Comparison of ENCODE assay signal across 28 mouse cellular contexts in genomic region chr7:105387696-105388095, GRCm38 (mm10). TPM values are rescaled to one million over a fixed set of nuclear protein-coding genes. Genes with fewer than 3 reads are reported as not detected.
DNase-seq lines count a peak whose midpoint lies in the region; ATAC-seq and TF ChIP-seq lines count a peak whose summit lies in the region.
"Had no signal": no experiment of that assay in that cellular context is flagged by ENCODE, and none has a peak within 500 bp of the region (broad histone marks: within the 10 kb centered on the region; RNA-seq: fewer than 3 reads in every experiment).

No protein-coding gene starts in this region.

- peak; percentile 64 for ATAC-seq in liver, postnatal 0 days
- no peak for ATAC-seq in liver, embryonic 11.5 days (replicated peaks; ENCODE audit: low FRiP score)
- peak; percentile 77 for ATAC-seq in granulocyte monocyte progenitor cell, adult 5-6 weeks (replicated peaks; ENCODE audit: poor library complexity, severe bottlenecking)
- ATAC-seq in megakaryocyte progenitor cell, adult 5-6 weeks (replicated peaks; ENCODE audit: poor library complexity), result peak; percentile 80
- ATAC-seq in forebrain, embryonic 12.5 days (ENCODE audit: low FRiP score), result no peak
- ATAC-seq in midbrain, embryonic 15.5 days (replicated peaks), result no peak
- ATAC-seq: forebrain, embryonic 13.5 days; forebrain, embryonic 15.5 days; forebrain, postnatal 0 days had no signal

- 75% methylated on average over 2 of the region's 2 CpGs for WGBS in liver, postnatal 0 days (ENCODE audit: insufficient replicate concordance)
- 88% methylated on average over 2 of the region's 2 CpGs for WGBS in liver, embryonic 11.5 days
- 90% methylated on average over 2 of the region's 2 CpGs for WGBS in forebrain, embryonic 12.5 days
- 99% methylated on average over 2 of the region's 2 CpGs for WGBS in midbrain, embryonic 15.5 days

- no peaks in the 10 kb centered on the region for H3K9me3 ChIP-seq in liver, postnatal 0 days (ENCODE audit: low read length)
- no peaks in the 10 kb centered on the region for H3K9me3 ChIP-seq in liver, embryonic 11.5 days (ENCODE audit: control insufficient read depth, low read length)
- H3K9me3 ChIP-seq in forebrain, embryonic 12.5 days, result no peaks in the 10 kb centered on the region
- H3K9me3 ChIP-seq in midbrain, embryonic 15.5 days, result no peaks in the 10 kb centered on the region
- H3K9me3 ChIP-seq: embryonic facial prominence, embryonic 10.5 days; embryonic facial prominence, embryonic 12.5 days; forebrain, embryonic 13.5 days; forebrain, embryonic 15.5 days had no signal

- H3K36me3 ChIP-seq in liver, postnatal 0 days (replicated peaks; ENCODE audit: insufficient read depth, low read length), result peaks cover 68% of the 10 kb centered on the region
- peaks cover 28% of the 10 kb centered on the region for H3K36me3 ChIP-seq in liver, embryonic 11.5 days (ENCODE audit: control insufficient read depth, insufficient read depth, low read length)
- H3K36me3 ChIP-seq in forebrain, embryonic 12.5 days (replicated peaks), result peaks cover 70% of the 10 kb centered on the region
- H3K36me3 ChIP-seq in midbrain, embryonic 15.5 days (replicated peaks), result peaks cover 51% of the 10 kb centered on the region

- H3K4me1 ChIP-seq in liver, postnatal 0 days (ENCODE audit: insufficient read depth), result 0 out of 2 replicates have a peak, but pooled peaks cover 4% of the 10 kb centered on the region
- no peaks in the 10 kb centered on the region for H3K4me1 ChIP-seq in liver, embryonic 11.5 days (replicated peaks; ENCODE audit: control insufficient read depth, insufficient read depth, low read length)
- H3K4me1 ChIP-seq in forebrain, embryonic 12.5 days, result no peaks in the 10 kb centered on the region
- H3K4me1 ChIP-seq in midbrain, embryonic 15.5 days, result no peaks in the 10 kb centered on the region
- H3K4me1 ChIP-seq: embryonic facial prominence, embryonic 10.5 days; embryonic facial prominence, embryonic 12.5 days; forebrain, embryonic 13.5 days; forebrain, embryonic 15.5 days had no signal

- no peak overlapping the region for H3K9ac ChIP-seq in liver, postnatal 0 days (replicated peaks)
- no peak overlapping the region for H3K9ac ChIP-seq in liver, embryonic 11.5 days (ENCODE audit: low read depth, low read length)
- no peak overlapping the region for H3K9ac ChIP-seq in forebrain, embryonic 12.5 days
- no peak overlapping the region for H3K9ac ChIP-seq in midbrain, embryonic 15.5 days
- H3K9ac ChIP-seq: embryonic facial prominence, embryonic 12.5 days; forebrain, embryonic 13.5 days; forebrain, embryonic 15.5 days; forebrain, postnatal 0 days had no signal

- no peak overlapping the region for H3K27ac ChIP-seq in liver, postnatal 0 days (ENCODE audit: low read depth)
- H3K27ac ChIP-seq in liver, embryonic 11.5 days (ENCODE audit: low read depth, low read length), result no peak overlapping the region
- H3K27ac ChIP-seq in forebrain, embryonic 12.5 days, result no peak overlapping the region
- no peak overlapping the region for H3K27ac ChIP-seq in midbrain, embryonic 15.5 days
- H3K27ac ChIP-seq: embryonic facial prominence, embryonic 10.5 days; embryonic facial prominence, embryonic 12.5 days; forebrain, embryonic 13.5 days; forebrain, embryonic 15.5 days had no signal

- no peak overlapping the region for H3K4me2 ChIP-seq in liver, postnatal 0 days (ENCODE audit: low read depth, low read length)
- H3K4me2 ChIP-seq in liver, embryonic 11.5 days, result no peak overlapping the region
- H3K4me2 ChIP-seq in forebrain, embryonic 12.5 days, result no peak overlapping the region
- H3K4me2 ChIP-seq in midbrain, embryonic 15.5 days, result no peak overlapping the region
- H3K4me2 ChIP-seq: embryonic facial prominence, embryonic 12.5 days; forebrain, embryonic 13.5 days; forebrain, embryonic 15.5 days had no signal

- TF ChIP-seq CTCF in liver, postnatal 0 days (IDR thresholded peaks at IDR 0.05; ENCODE audit: low read depth), result no peak

- no peak for TF ChIP-seq EP300 in liver, postnatal 0 days (IDR thresholded peaks at IDR 0.05; ENCODE audit: low read depth)

- no peak overlapping the region for H3K4me3 ChIP-seq in liver, postnatal 0 days (ENCODE audit: low read depth, low read length)
- H3K4me3 ChIP-seq in liver, embryonic 11.5 days (ENCODE audit: low read depth, low read length), result no peak overlapping the region
- H3K4me3 ChIP-seq in forebrain, embryonic 12.5 days (replicated peaks), result no peak overlapping the region
- no peak overlapping the region for H3K4me3 ChIP-seq in midbrain, embryonic 15.5 days
- H3K4me3 ChIP-seq: embryonic facial prominence, embryonic 10.5 days; embryonic facial prominence, embryonic 12.5 days; forebrain, embryonic 13.5 days; forebrain, embryonic 15.5 days had no signal

- DNase-seq in liver, postnatal 0 days, result no peak
- DNase-seq in liver, embryonic 11.5 days (ENCODE audit: low spot score), result no peak
- no peak for DNase-seq in frontal cortex, postnatal 10 days (ENCODE audit: low spot score in 2 of 2)
- DNase-seq: adrenal gland, adult 2 months; adrenal gland, postnatal 10 days; adrenal gland, postnatal 25 days; cerebellum, adult 11 months; cerebellum, adult 18-20 months; cerebellum, adult 8-10 months; cerebellum, adult 9-11 months; cerebellum, postnatal 14 days; cerebellum, postnatal 36 days; forebrain, postnatal 0 days had no signal

- no peaks in the 10 kb centered on the region for H3K27me3 ChIP-seq in liver, postnatal 0 days (ENCODE audit: insufficient read depth, low read length)
- H3K27me3 ChIP-seq in liver, embryonic 11.5 days (replicated peaks; ENCODE audit: control insufficient read depth, insufficient read depth, low read length), result no peaks in the 10 kb centered on the region
- no peaks in the 10 kb centered on the region for H3K27me3 ChIP-seq in forebrain, embryonic 12.5 days
- H3K27me3 ChIP-seq in midbrain, embryonic 15.5 days (replicated peaks), result no peaks in the 10 kb centered on the region
- H3K27me3 ChIP-seq: embryonic facial prominence, embryonic 12.5 days; forebrain, embryonic 13.5 days; forebrain, embryonic 15.5 days had no signal

RNA-seq across cellular contexts. Expression of gene Fam160a2, which starts 12.2 kb away (rescaled TPM):
- 10.3 and 11.1 TPM in 2 replicates for polyA plus RNA-seq in liver, postnatal 0 days (2015; fragmentation: Nextera tagmentation; extraction: Ambion mirVana)
- 28.7 and 31.0 TPM in 2 replicates for polyA plus RNA-seq in liver, embryonic 11.5 days (2014; fragmentation: Nextera tagmentation; extraction: Ambion mirVana)
- total RNA-seq in granulocyte monocyte progenitor cell, adult 5-6 weeks (2014; fragmentation: Nextera tagmentation), result 42.9 and 44.3 TPM in 2 replicates
- total RNA-seq in granulocyte monocyte progenitor cell, adult 5-6 weeks (2017), result 9.0 and 23.2 TPM in 2 replicates
- total RNA-seq in megakaryocyte progenitor cell, adult 5-6 weeks (2015), result 32.4 and 33.3 TPM in 2 replicates
- total RNA-seq in megakaryocyte progenitor cell, adult 5-6 weeks (2017), result 8.7 and 19.8 TPM in 2 replicates
- polyA plus RNA-seq in forebrain, embryonic 12.5 days (2016; fragmentation: Nextera tagmentation; extraction: Ambion mirVana), result 48.2 and 49.7 TPM in 2 replicates
- polyA plus RNA-seq in midbrain, embryonic 15.5 days (2015; fragmentation: Nextera tagmentation; extraction: Ambion mirVana), result 51.8 and 52.7 TPM in 2 replicates

RNA-seq across cellular contexts. Expression of gene Gm5901, which starts 12.9 kb away (rescaled TPM):
- not detected in 2 replicates for polyA plus RNA-seq in liver, postnatal 0 days (2015; fragmentation: Nextera tagmentation; extraction: Ambion mirVana)
- not detected in 2 replicates for polyA plus RNA-seq in liver, embryonic 11.5 days (2014; fragmentation: Nextera tagmentation; extraction: Ambion mirVana)
- not detected in 2 replicates for total RNA-seq in granulocyte monocyte progenitor cell, adult 5-6 weeks (2014; fragmentation: Nextera tagmentation)
- not detected in 2 replicates for total RNA-seq in granulocyte monocyte progenitor cell, adult 5-6 weeks (2017)
- total RNA-seq in megakaryocyte progenitor cell, adult 5-6 weeks (2015), result not detected in 2 replicates
- not detected in 2 replicates for total RNA-seq in megakaryocyte progenitor cell, adult 5-6 weeks (2017)
- polyA plus RNA-seq in forebrain, embryonic 12.5 days (2016; fragmentation: Nextera tagmentation; extraction: Ambion mirVana), result not detected in 2 replicates
- polyA plus RNA-seq in midbrain, embryonic 15.5 days (2015; fragmentation: Nextera tagmentation; extraction: Ambion mirVana), result not detected in 2 replicates
- total RNA-seq: adrenal gland, adult 2 months; adrenal gland, postnatal 10 days; adrenal gland, postnatal 25 days; adrenal gland, postnatal 4 days; forebrain, postnatal 0 days had no signal
- polyA plus RNA-seq: adrenal gland, adult 2 months; brain, embryonic 14.5 days; C2C12; cortical plate, adult 2 months; embryonic facial prominence, embryonic 10.5 days; embryonic facial prominence, embryonic 12.5 days; embryonic facial prominence, embryonic 14.5 days; forebrain, embryonic 13.5 days; forebrain, embryonic 15.5 days; forebrain, postnatal 0 days had no signal

RNA-seq across cellular contexts. Expression of gene Cnga4, which starts 16.7 kb away (rescaled TPM):
- polyA plus RNA-seq in liver, postnatal 0 days (2015; fragmentation: Nextera tagmentation; extraction: Ambion mirVana), result not detected in 2 replicates
- not detected in 2 replicates for polyA plus RNA-seq in liver, embryonic 11.5 days (2014; fragmentation: Nextera tagmentation; extraction: Ambion mirVana)
- total RNA-seq in granulocyte monocyte progenitor cell, adult 5-6 weeks (2014; fragmentation: Nextera tagmentation), result not detected in 2 replicates
- total RNA-seq in granulocyte monocyte progenitor cell, adult 5-6 weeks (2017), result not detected in 2 replicates
- 0.07 TPM in 1 of 2 replicates, not detected in the other for total RNA-seq in megakaryocyte progenitor cell, adult 5-6 weeks (2015)
- total RNA-seq in megakaryocyte progenitor cell, adult 5-6 weeks (2017), result not detected in 2 replicates
- 0.10 and 0.19 TPM in 2 replicates for polyA plus RNA-seq in forebrain, embryonic 12.5 days (2016; fragmentation: Nextera tagmentation; extraction: Ambion mirVana)
- 0.09 and 0.10 TPM in 2 replicates for polyA plus RNA-seq in midbrain, embryonic 15.5 days (2015; fragmentation: Nextera tagmentation; extraction: Ambion mirVana)
- total RNA-seq: adrenal gland, adult 2 months; adrenal gland, postnatal 10 days; adrenal gland, postnatal 25 days; adrenal gland, postnatal 4 days; MEL had no signal
- polyA plus RNA-seq: C2C12; forebrain, embryonic 13.5 days had no signal

RNA-seq across cellular contexts. Expression of gene Olfr692, which starts 19.7 kb away (rescaled TPM):
- polyA plus RNA-seq in liver, postnatal 0 days (2015; fragmentation: Nextera tagmentation; extraction: Ambion mirVana), result not detected in 2 replicates
- not detected in 2 replicates for polyA plus RNA-seq in liver, embryonic 11.5 days (2014; fragmentation: Nextera tagmentation; extraction: Ambion mirVana)
- not detected in 2 replicates for total RNA-seq in granulocyte monocyte progenitor cell, adult 5-6 weeks (2014; fragmentation: Nextera tagmentation)
- not detected in 2 replicates for total RNA-seq in granulocyte monocyte progenitor cell, adult 5-6 weeks (2017)
- total RNA-seq in megakaryocyte progenitor cell, adult 5-6 weeks (2015), result not detected in 2 replicates
- not detected in 2 replicates for total RNA-seq in megakaryocyte progenitor cell, adult 5-6 weeks (2017)
- polyA plus RNA-seq in forebrain, embryonic 12.5 days (2016; fragmentation: Nextera tagmentation; extraction: Ambion mirVana), result not detected in 2 replicates
- not detected in 2 replicates for polyA plus RNA-seq in midbrain, embryonic 15.5 days (2015; fragmentation: Nextera tagmentation; extraction: Ambion mirVana)
- total RNA-seq: adrenal gland, adult 2 months; adrenal gland, postnatal 10 days; adrenal gland, postnatal 25 days; adrenal gland, postnatal 4 days; ES-E14; forebrain, postnatal 0 days; MEL had no signal
- polyA plus RNA-seq: adrenal gland, adult 2 months; brain, embryonic 14.5 days; C2C12; cortical plate, adult 2 months; embryonic facial prominence, embryonic 10.5 days; embryonic facial prominence, embryonic 12.5 days; forebrain, embryonic 13.5 days; forebrain, embryonic 15.5 days; forebrain, postnatal 0 days had no signal

RNA-seq across cellular contexts. Expression of gene Cckbr, which starts 37.8 kb away (rescaled TPM):
- not detected in 2 replicates for polyA plus RNA-seq in liver, postnatal 0 days (2015; fragmentation: Nextera tagmentation; extraction: Ambion mirVana)
- 0.05 TPM in 1 of 2 replicates, not detected in the other for polyA plus RNA-seq in liver, embryonic 11.5 days (2014; fragmentation: Nextera tagmentation; extraction: Ambion mirVana)
- total RNA-seq in granulocyte monocyte progenitor cell, adult 5-6 weeks (2014; fragmentation: Nextera tagmentation), result not detected in 2 replicates
- total RNA-seq in granulocyte monocyte progenitor cell, adult 5-6 weeks (2017), result not detected in 2 replicates
- not detected in 2 replicates for total RNA-seq in megakaryocyte progenitor cell, adult 5-6 weeks (2015)
- total RNA-seq in megakaryocyte progenitor cell, adult 5-6 weeks (2017), result not detected in 2 replicates
- polyA plus RNA-seq in forebrain, embryonic 12.5 days (2016; fragmentation: Nextera tagmentation; extraction: Ambion mirVana), result 0.38 and 0.70 TPM in 2 replicates
- 4.5 and 5.9 TPM in 2 replicates for polyA plus RNA-seq in midbrain, embryonic 15.5 days (2015; fragmentation: Nextera tagmentation; extraction: Ambion mirVana)
- total RNA-seq: adrenal gland, adult 2 months; adrenal gland, postnatal 25 days; MEL had no signal
- polyA plus RNA-seq: C2C12 had no signal

Comparison
In these comparisons a context has a peak if more than half of its experiments do, and no peak if none do; other contexts are left out.
1. ATAC-seq: peak in liver, postnatal 0 days (single experiment), granulocyte monocyte progenitor cell, adult 5-6 weeks (single experiment) and megakaryocyte progenitor cell, adult 5-6 weeks (single experiment); none in liver, embryonic 11.5 days (single experiment), forebrain, embryonic 12.5 days (single experiment) and midbrain, embryonic 15.5 days (single experiment).